Mouse (Mus musculus) layer of hippocampus, adult 2 months (tissue): Measurements from ENCODE around the gene Col5a3. TPM values are rescaled to one million over a fixed set of nuclear protein-coding genes. Genes with fewer than 3 reads are reported as not detected.
"Not testable (repeated sequence)": the region's sequence is repeated elsewhere in the genome, so short reads cannot be mapped to it uniquely, and the experiment has no call there.

Experiments
- DNase-seq, 2 experiments: peaks; one replicate each; pipeline ENCODE4 v3.0.0; 2022; ENCODE audit warnings: low spot score in 2 of 2
- H3K27ac ChIP-seq: fragments of 200-600 bp; 2 replicates; pipeline ENCODE4 v1.8.1; 2022
- H3K4me3 ChIP-seq: fragments of 200-600 bp; 2 replicates; pipeline ENCODE4 v1.8.1; 2022; ENCODE audit warnings: mild to moderate bottlenecking
- CTCF ChIP-seq: fragments of 200-600 bp; conservative IDR thresholded peaks from 2 replicates; pipeline ENCODE4 v1.8.1; 2022; ENCODE audit warnings: antibody characterized with exemption, mild to moderate bottlenecking, moderate library complexity
- long read RNA-seq, 2 experiments: library from polyadenylated mRNA; stranded (forward); transcript quantifications; one replicate each; pipeline ENCODE4 v2.0.0; 2021; ENCODE audit warnings: borderline mapping rate in 2 of 2
- total RNA-seq, 2 experiments: library from RNA; stranded (reverse); gene quantifications; 2 replicates each; pipeline ENCODE4 v1.2.3; 2021

The Col5a3 gene
- 1 to 10 TPM; 1.6 to 1.8 TPM for total RNA-seq
- long read RNA-seq, experiment 1, result 0 reads
- long read RNA-seq, experiment 2, partial matches to known transcripts, result 1 of 2 reads
- long read RNA-seq, experiment 2, other reads (novel, unspliced or antisense), result 1 of 2 reads

- 0 out of 2 replicates have a peak within 1 kb of the TSS, but pooled peaks have one; percentile 3 for H3K4me3 ChIP-seq
- TF ChIP-seq CTCF, result no peak
- H3K27ac ChIP-seq, result no peak within 1 kb of the TSS
- DNase-seq, result no peak
These were observed at the start of gene Col5a3 for GRCm38 (mm10) chr9:20814521-20815272. Gene Col5a3 (minus strand): TSS chr9:20815067.

- H3K27ac ChIP-seq, result no peak overlapping the region
- TF ChIP-seq CTCF, result no peak
- no peak overlapping the region for H3K4me3 ChIP-seq
- no peak for DNase-seq
These were observed 47.4 kb upstream of the Col5a3 start for GRCm38 (mm10) chr9:20862225-20862624.

GRCm38 (mm10) chr9:20861821-20862220, 47.0 kb upstream of the Col5a3 start:
- TF ChIP-seq CTCF, result peak; percentile 80
- Histone ChIP-seq H3K27ac (no peak overlapping the region), H3K4me3 (no peak overlapping the region)
- DNase-seq, result peak in 1 of 2 experiments; percentile 30

- Histone ChIP-seq H3K27ac (no peak overlapping the region), H3K4me3 (no peak overlapping the region)
- TF ChIP-seq CTCF, result no peak; the same call in 1 of the 2 replicates
- no peak for DNase-seq
These were observed 45.1 kb upstream of the Col5a3 start for GRCm38 (mm10) chr9:20859926-20860325.

- no peak for DNase-seq
- no peak overlapping the region for H3K4me3 ChIP-seq
- TF ChIP-seq CTCF, result no peak
- H3K27ac ChIP-seq, result no peak overlapping the region
These were observed 42.3 kb upstream of the Col5a3 start for GRCm38 (mm10) chr9:20857131-20857530.

GRCm38 (mm10) chr9:20850179-20850578, 35.3 kb upstream of the Col5a3 start:
- H3K4me3 ChIP-seq, result no peak overlapping the region
- peak; percentile 8; the same call in 1 of the 2 replicates for TF ChIP-seq CTCF
- no peak for DNase-seq
- no peak overlapping the region for H3K27ac ChIP-seq

- Histone ChIP-seq H3K4me3 (no peak overlapping the region), H3K27ac (no peak overlapping the region)
- peak; percentile 26 to 53 for DNase-seq
- TF ChIP-seq CTCF, result peak; percentile 86
These were observed 27.8 kb upstream of the Col5a3 start for GRCm38 (mm10) chr9:20842670-20843069.

GRCm38 (mm10) chr9:20842211-20842610, 27.3 kb upstream of the Col5a3 start:
- no peak for DNase-seq
- no peak for TF ChIP-seq CTCF
- H3K4me3 ChIP-seq, result no peak overlapping the region
- H3K27ac ChIP-seq, result no peak overlapping the region

GRCm38 (mm10) chr9:20838931-20839330, 24.1 kb upstream of the Col5a3 start:
- DNase-seq, result no peak
- H3K4me3 ChIP-seq, result no peak overlapping the region
- H3K27ac ChIP-seq, result no peak overlapping the region
- no peak for TF ChIP-seq CTCF

- no peak for DNase-seq
- no peak overlapping the region for H3K27ac ChIP-seq
- no peak for TF ChIP-seq CTCF
- no peak overlapping the region for H3K4me3 ChIP-seq
These were observed 22.5 kb upstream of the Col5a3 start for GRCm38 (mm10) chr9:20837184-20837947.

GRCm38 (mm10) chr9:20835431-20835954, 20.6 kb upstream of the Col5a3 start:
- not testable (repeated sequence) for H3K4me3 ChIP-seq, DNase-seq, H3K27ac ChIP-seq

GRCm38 (mm10) chr9:20834881-20835280, 20.0 kb upstream of the Col5a3 start:
- Histone ChIP-seq H3K27ac (no peak overlapping the region), H3K4me3 (no peak overlapping the region)
- no peak for TF ChIP-seq CTCF
- DNase-seq, result no peak
